Mouse (Mus musculus) megakaryocyte, embryonic 14.5 days (primary cell): ENCODE results near the gene Nr6a1.

Source experiments
- FLI1 ChIP-seq: IDR thresholded peaks from 2 replicates; pipeline ENCODE4 v1.6.1; 2012; ENCODE audit warnings: low read length, inconsistent platforms, mixed read lengths
- GATA1 ChIP-seq: IDR thresholded peaks from 3 replicates; pipeline ENCODE4 v1.6.1; 2012; ENCODE audit warnings: mixed read lengths, low read length, inconsistent platforms, borderline replicate concordance

GRCm38 (mm10) chr2:38705036-38705435, 222.5 kb downstream of the Nr6a1 start:
- TF ChIP-seq FLI1 (no peak), GATA1 (no peak)
